Mouse (Mus musculus): Measurements from ENCODE around the gene Bcas1. TPM values are rescaled to one million over a fixed set of nuclear protein-coding genes. Genes with fewer than 3 reads are reported as not detected.

The Bcas1 gene
- total RNA-seq, 2 experiments from 2014 or later, result 4.9 to 5.1 TPM

GRCm38 (mm10) chr2:170421924-170422323, 5.7 kb downstream of the Bcas1 start:
- DNase-seq (ENCODE audit: low spot score in 2 of 2), result no peak

GRCm38 (mm10) chr2:170418748-170419147, 8.9 kb downstream of the Bcas1 start:
- peak in 1 of 2 experiments; percentile 38 for DNase-seq (ENCODE audit: low spot score in 2 of 2)

GRCm38 (mm10) chr2:170411490-170412168, 16.0 kb downstream of the Bcas1 start:
- no peak for DNase-seq (ENCODE audit: low spot score in 2 of 2)

DNA sequence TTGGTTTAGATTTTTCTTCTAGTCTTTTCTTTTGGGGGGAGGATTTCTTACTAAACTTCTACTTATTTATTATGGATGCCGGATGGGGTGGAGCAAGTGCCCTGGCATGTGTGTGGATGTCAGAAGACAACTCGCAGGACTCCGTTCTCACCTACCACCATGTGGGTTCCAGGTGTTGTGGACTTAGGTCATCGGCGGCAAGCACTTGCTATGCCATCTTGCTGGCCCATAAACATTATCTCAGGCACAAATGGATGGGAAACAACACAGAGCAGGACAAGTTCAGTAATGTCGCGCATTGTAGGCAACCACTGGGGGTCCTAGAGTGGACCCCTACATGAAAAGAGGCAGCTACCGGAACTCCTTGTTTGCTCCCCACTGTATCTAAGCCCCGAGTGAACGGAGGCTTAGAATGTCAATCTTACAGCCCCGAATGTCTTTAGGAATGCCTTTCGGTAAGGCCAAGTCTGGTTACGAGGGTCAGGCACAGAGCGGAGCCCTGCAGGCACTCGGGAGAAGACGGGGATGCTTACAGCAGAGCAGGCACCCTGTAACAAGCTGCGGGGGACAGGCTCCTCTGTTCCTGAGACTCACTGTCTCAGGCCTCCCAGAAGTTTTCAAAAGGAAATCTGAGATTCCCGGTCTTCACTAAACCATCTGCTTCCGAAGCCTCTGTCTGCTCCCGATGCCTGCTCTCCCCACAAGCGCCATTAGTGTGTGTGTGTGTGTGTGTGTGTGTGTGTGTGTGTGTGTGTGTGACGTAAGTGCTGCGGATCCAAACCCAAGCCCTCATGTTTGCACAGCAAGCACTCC, 16.8 kb downstream of the Bcas1 start:
- no peak for DNase-seq (ENCODE audit: low spot score in 2 of 2)

- no peak for DNase-seq (ENCODE audit: low spot score in 2 of 2)
These were observed 21.2 kb downstream of the Bcas1 start for GRCm38 (mm10) chr2:170406438-170406837.

- DNase-seq (ENCODE audit: low spot score in 2 of 2), result no peak
These were observed 22.7 kb downstream of the Bcas1 start for GRCm38 (mm10) chr2:170404781-170405573.

DNA sequence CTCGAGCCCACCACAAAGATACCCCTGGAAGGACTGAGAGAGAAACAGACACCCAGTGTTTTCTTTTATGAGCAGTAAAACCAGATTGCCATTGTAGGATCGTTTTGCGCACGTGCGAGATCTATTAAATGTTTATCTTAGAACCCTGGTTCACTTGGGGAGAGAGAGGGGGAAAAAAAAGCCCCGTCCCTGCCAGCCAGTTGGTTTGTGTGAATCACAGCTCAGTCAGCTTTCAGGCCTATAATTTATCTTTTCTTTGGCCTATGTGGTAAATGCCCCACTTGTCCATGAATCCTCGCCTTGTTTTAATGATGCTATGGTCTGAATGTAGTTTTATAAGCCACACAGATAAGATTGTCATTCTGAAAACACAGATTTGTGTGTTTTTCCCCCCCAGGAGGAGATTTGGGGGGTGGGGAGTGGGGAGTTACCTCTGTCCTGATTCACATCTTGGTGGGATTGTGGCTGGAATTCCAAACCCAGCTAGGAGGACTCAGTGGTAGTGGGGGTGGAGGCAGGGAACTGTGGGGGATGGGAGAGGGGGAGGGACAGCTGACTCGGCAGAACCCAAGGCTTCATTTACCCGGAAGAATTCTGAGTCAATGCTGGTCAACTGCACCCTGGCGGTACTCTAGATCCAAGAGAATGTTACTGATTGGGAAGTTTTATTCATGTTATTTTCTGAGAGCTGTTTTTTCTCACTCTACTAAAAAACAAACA, 23.8 kb downstream of the Bcas1 start:
- DNase-seq (ENCODE audit: low spot score in 2 of 2), result no peak

DNA sequence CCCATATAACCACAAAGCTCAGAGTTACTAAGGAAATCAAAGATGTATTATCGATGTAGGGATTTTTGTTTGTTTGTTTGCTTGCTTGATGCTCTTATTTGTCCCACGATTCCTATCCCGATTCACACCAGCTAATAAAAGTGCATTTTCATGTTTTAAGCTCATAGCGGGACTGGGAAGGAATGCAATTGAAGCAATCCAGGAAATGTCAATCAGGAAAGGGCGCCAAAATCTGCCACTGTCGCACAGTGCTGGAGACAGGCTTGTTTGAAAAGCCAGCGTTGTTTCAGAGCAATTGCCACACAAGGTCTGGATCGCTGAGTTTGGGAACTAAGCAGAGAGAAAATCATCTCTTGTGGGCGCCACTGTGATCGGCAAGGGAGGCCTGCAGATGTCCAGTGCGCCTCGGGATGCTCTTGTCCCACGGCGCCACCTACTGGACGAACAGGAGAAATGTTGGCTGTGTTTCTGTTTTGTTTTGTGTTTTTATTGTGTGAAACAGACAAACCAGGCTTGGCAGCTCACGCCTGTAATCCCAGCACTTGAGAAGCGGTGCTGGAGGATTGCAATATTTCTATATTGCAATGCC, 26.3 kb downstream of the Bcas1 start:
- DNase-seq (ENCODE audit: low spot score in 2 of 2), result peak; percentile 64 to 71

DNA sequence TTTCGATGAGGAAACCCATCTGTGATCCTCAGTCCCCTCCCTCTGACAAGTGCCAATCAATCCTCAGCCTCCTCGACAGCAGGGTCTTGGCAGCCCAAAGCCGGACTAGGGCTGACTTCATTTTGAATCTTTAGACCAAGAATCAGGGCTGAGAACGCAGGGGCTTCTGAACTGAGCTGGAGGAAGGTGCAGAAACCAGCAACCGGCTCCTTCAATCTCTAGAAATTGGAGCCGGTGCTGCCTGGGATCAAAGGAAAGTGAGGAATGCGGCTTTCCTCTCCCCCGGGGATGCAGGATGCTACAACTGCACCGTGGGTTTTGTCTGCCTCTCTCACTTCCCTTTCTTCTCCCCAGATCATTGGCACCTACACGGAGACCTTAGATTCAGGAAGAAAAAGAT, 27.0 kb downstream of the Bcas1 start:
- no peak for DNase-seq (ENCODE audit: low spot score in 2 of 2)

DNA sequence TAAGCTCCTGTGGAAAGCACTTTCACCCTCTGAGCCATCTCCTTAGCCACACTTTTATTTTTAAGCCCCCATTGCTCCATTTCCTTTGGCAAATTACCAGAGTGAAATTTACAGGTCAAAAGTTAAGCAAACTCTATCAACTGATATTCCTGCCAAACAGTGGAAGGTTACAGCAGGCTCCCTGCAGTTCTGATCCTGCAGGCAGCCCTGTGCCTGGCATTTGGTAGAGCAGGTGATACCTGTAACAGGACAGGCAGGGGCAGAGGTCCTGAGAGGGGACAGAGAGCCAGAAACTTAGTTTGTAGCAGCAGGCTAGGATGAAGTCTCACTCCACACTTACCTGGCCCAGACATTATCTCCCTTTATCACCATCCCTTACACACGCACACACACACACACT, 35.7 kb downstream of the Bcas1 start:
- DNase-seq (ENCODE audit: low spot score in 2 of 2), result no peak

DNA sequence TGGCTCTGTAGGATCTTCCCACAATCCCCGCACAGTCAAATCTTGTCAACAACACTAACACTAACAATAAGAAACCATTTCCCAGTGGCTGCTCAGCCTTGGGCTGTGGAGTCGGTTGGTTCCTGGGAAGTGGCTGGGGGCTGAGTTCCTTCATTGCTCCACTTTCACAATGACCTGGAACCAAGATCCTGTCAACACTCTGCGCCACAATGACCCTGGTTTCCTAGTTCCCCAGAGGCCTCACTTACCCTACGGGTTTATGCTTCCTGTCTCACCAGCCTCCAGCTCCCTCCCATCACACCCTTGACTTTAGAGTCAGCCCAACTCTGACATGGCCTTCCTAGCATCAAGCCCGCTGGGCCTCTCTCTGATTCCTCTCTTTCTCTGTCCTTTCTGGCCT, 39.3 kb downstream of the Bcas1 start:
- DNase-seq (ENCODE audit: low spot score in 2 of 2), result no peak

DNA sequence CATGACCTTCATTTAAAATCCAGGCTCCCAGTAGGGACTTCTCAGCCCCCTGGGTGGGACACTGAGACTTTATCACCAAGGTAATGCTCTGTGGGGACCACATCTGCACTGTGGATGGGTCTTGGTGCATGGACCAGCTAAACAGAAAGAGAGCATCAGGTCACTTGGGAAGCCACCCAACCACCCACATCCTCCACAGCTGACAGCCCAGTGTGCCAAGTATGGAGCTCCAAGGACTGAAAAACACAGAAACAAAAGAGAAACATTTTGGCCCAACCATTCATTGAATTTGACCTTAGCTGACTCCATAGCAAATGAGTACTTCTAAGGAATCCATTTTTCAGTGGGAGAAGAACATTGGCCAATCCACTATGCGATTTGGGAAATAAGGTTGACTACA, 42.1 kb downstream of the Bcas1 start:
- DNase-seq (ENCODE audit: low spot score in 2 of 2), result no peak

DNA sequence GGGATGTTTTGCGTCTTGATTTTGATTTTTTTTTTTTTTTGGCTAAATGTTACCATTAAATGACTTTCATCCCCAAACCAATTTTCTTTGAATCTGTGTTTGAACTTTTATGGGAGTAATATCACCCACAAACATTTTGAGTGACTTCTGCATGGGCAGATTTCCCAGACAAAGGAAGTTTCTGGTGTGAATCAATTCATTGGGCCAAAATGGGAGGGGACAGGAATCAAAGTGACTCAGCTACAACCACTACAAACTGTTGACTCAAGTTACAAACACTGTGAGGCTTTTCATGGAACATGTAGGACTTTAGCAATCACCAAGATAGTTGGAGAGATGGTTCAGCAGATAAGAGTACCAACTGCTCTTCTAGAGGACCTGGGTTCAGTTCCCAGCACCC, 42.9 kb downstream of the Bcas1 start:
- DNase-seq (ENCODE audit: low spot score in 2 of 2), result no peak

- no peak for DNase-seq (ENCODE audit: low spot score in 2 of 2)
These were observed 54.3 kb downstream of the Bcas1 start for GRCm38 (mm10) chr2:170373391-170373790.

DNA sequence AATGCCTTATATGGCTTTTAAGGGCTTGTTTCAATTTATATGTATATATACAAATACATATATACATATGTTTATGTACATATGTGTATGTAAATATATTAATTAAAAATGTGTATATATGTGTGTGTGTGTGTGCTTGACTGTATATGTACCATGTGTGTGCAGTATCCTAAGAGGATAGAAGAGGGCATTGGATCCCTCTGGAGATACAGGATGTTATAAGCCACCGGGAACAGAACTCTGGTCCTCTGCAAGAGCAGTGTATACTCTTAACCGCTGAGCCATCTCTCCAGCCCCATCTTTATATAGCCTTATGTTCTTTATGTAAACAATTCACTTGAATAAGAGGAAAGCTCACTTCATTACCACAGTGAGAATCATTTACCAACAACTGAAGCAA, 62.0 kb downstream of the Bcas1 start:
- no peak for DNase-seq (ENCODE audit: low spot score in 2 of 2)

GRCm38 (mm10) chr2:170365271-170365670, 62.4 kb downstream of the Bcas1 start:
- DNase-seq (ENCODE audit: low spot score in 2 of 2), result peak in 1 of 2 experiments; percentile 33

- no peak for DNase-seq (ENCODE audit: low spot score in 2 of 2)
These were observed 70.8 kb downstream of the Bcas1 start for GRCm38 (mm10) chr2:170356667-170357374.

- DNase-seq (ENCODE audit: low spot score in 2 of 2), result peak; percentile 60 to 82
These were observed 72.7 kb downstream of the Bcas1 start for GRCm38 (mm10) chr2:170354963-170355367.

- DNase-seq (ENCODE audit: low spot score in 2 of 2), result no peak
These were observed 75.4 kb downstream of the Bcas1 start for GRCm38 (mm10) chr2:170352273-170352672.

- DNase-seq (ENCODE audit: low spot score in 2 of 2), result no peak
These were observed 75.8 kb downstream of the Bcas1 start for GRCm38 (mm10) chr2:170351847-170352246.
